Mouse (Mus musculus): ENCODE data around the gene Themis. TPM values are rescaled to one million over a fixed set of nuclear protein-coding genes. Genes with fewer than 3 reads are reported as not detected.

Gene Themis
- polyA plus RNA-seq (2012; rRNA removed) = not detected in 2 replicates
- 0.10 TPM in 1 of 2 replicates, not detected in the other for polyA plus RNA-seq (2014; fragmentation: Nextera tagmentation; extraction: Ambion mirVana)

GRCm38 (mm10) chr10:28668261-28668660 lies at the start of gene Themis:
Themis (plus strand) TSS chr10:28668360.
- H3K4me1 ChIP-seq (ENCODE audit: control insufficient read depth, insufficient read depth, low read length) = no peaks in the 10 kb centered on the region
- TF ChIP-seq POLR2A (IDR thresholded peaks at IDR 0.05; ENCODE audit: borderline replicate concordance, extremely low read depth, insufficient read depth, insufficient read length) = no peak
- WGBS = 68% methylated on average over 5 of the region's 5 CpGs
- H3K27me3 ChIP-seq (ENCODE audit: control insufficient read depth, insufficient read depth, low read length) = no peaks in the 10 kb centered on the region
- DNase-seq (ENCODE audit: low spot score) (no peak), ATAC-seq (ENCODE audit: low FRiP score, low read depth) (no peak)
- no peaks in the 10 kb centered on the region for H3K9me3 ChIP-seq (ENCODE audit: control insufficient read depth, low read length)
- H3K4me3 ChIP-seq (replicated peaks; ENCODE audit: low read length) = no peak within 1 kb of the TSS
- H3K27ac ChIP-seq (replicated peaks; ENCODE audit: low read depth, low read length) = no peak within 1 kb of the TSS
- H3K9ac ChIP-seq (ENCODE audit: low read depth, low read length, severe bottlenecking) = no peak within 1 kb of the TSS
- H3K4me2 ChIP-seq (replicated peaks; ENCODE audit: low read depth, low read length, severe bottlenecking) = no peak within 1 kb of the TSS
- H3K36me3 ChIP-seq (ENCODE audit: control insufficient read depth, insufficient read depth, low read length) = no peaks in the 10 kb centered on the region

- Histone ChIP-seq H3K9ac (ENCODE audit: low read depth, low read length, severe bottlenecking) (no peak overlapping the region), H3K4me1 (ENCODE audit: control insufficient read depth, insufficient read depth, low read length) (no peaks in the 10 kb centered on the region), H3K27me3 (ENCODE audit: control insufficient read depth, insufficient read depth, low read length) (no peaks in the 10 kb centered on the region), H3K27ac (replicated peaks; ENCODE audit: low read depth, low read length) (no peak overlapping the region), H3K4me3 (replicated peaks; ENCODE audit: low read length) (no peak overlapping the region), H3K36me3 (ENCODE audit: control insufficient read depth, insufficient read depth, low read length) (no peaks in the 10 kb centered on the region), H3K9me3 (ENCODE audit: control insufficient read depth, low read length) (no peaks in the 10 kb centered on the region), H3K4me2 (replicated peaks; ENCODE audit: low read depth, low read length, severe bottlenecking) (no peak overlapping the region)
- DNase-seq (ENCODE audit: low spot score) (no peak), ATAC-seq (ENCODE audit: low FRiP score, low read depth) (no peak)
- 81% methylated on average over 1 of the region's 1 CpGs for WGBS
- TF ChIP-seq POLR2A (IDR thresholded peaks at IDR 0.05; ENCODE audit: borderline replicate concordance, extremely low read depth, insufficient read depth, insufficient read length) = no peak
Measured at GRCm38 (mm10) chr10:28619415-28619814, 48.7 kb upstream of the Themis start.

DNA sequence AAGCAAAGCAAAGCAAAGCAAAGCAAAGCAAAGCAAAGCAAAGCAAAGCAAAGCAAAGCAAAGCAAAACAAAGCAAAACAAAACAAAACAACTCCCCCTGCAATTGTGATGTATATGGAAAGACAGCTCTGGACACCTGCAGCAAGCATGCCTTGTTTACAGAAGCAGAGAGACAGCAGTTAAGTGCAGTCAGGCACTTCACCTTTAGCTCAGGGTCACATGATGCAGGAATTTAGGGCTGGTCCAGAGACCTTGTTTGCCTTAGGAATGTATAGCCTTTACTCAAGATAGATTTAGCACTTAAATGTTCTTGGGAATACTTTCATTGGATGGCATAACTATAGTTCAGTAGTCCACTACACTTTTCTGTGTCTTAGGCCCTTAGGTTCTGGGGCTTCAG lies 32.1 kb upstream of the Themis start:
- H3K9ac ChIP-seq (ENCODE audit: low read depth, low read length, severe bottlenecking) = no peak overlapping the region
- ATAC-seq (ENCODE audit: low FRiP score, low read depth) (no peak), DNase-seq (ENCODE audit: low spot score) (no peak)
- no peak overlapping the region for H3K4me2 ChIP-seq (replicated peaks; ENCODE audit: low read depth, low read length, severe bottlenecking)
- no peak overlapping the region for H3K4me3 ChIP-seq (replicated peaks; ENCODE audit: low read length)
- H3K36me3 ChIP-seq (ENCODE audit: control insufficient read depth, insufficient read depth, low read length) = no peaks in the 10 kb centered on the region
- no peak for TF ChIP-seq POLR2A (IDR thresholded peaks at IDR 0.05; ENCODE audit: borderline replicate concordance, extremely low read depth, insufficient read depth, insufficient read length)
- no peaks in the 10 kb centered on the region for H3K27me3 ChIP-seq (ENCODE audit: control insufficient read depth, insufficient read depth, low read length)
- no peak overlapping the region for H3K27ac ChIP-seq (replicated peaks; ENCODE audit: low read depth, low read length)
- no peaks in the 10 kb centered on the region for H3K4me1 ChIP-seq (ENCODE audit: control insufficient read depth, insufficient read depth, low read length)
- no peaks in the 10 kb centered on the region for H3K9me3 ChIP-seq (ENCODE audit: control insufficient read depth, low read length)

DNA sequence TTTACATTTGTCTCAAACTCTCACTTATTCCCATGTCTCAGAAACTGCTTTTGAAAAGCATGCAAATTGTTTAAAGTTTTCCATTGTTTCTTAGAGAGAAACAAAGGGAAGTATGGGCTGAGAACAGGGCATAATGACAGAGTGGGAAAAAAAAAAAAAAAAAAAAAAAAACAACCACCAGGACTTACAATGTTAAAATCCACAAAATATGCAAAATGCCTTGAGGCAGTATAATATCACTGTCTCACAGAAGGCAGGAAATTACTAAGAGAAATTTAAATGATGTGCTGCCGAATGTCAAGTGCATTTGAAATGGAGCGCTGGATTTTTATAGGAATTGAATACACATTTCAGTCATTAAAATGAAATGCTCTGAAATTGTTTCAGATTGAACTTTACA lies 26.3 kb upstream of the Themis start:
- Histone ChIP-seq H3K9ac (ENCODE audit: low read depth, low read length, severe bottlenecking) (no peak overlapping the region), H3K9me3 (ENCODE audit: control insufficient read depth, low read length) (no peaks in the 10 kb centered on the region), H3K27ac (replicated peaks; ENCODE audit: low read depth, low read length) (no peak overlapping the region), H3K4me3 (replicated peaks; ENCODE audit: low read length) (no peak overlapping the region), H3K4me2 (replicated peaks; ENCODE audit: low read depth, low read length, severe bottlenecking) (no peak overlapping the region), H3K27me3 (ENCODE audit: control insufficient read depth, insufficient read depth, low read length) (no peaks in the 10 kb centered on the region), H3K36me3 (ENCODE audit: control insufficient read depth, insufficient read depth, low read length) (no peaks in the 10 kb centered on the region), H3K4me1 (ENCODE audit: control insufficient read depth, insufficient read depth, low read length) (no peaks in the 10 kb centered on the region)
- ATAC-seq (ENCODE audit: low FRiP score, low read depth) = no peak
- 77% methylated on average over 2 of the region's 2 CpGs for WGBS
- no peak for TF ChIP-seq POLR2A (IDR thresholded peaks at IDR 0.05; ENCODE audit: borderline replicate concordance, extremely low read depth, insufficient read depth, insufficient read length)
- no peak for DNase-seq (ENCODE audit: low spot score)

- no peak overlapping the region for H3K4me2 ChIP-seq (replicated peaks; ENCODE audit: low read depth, low read length, severe bottlenecking)
- no peak overlapping the region for H3K4me3 ChIP-seq (replicated peaks; ENCODE audit: low read length)
- H3K27ac ChIP-seq (replicated peaks; ENCODE audit: low read depth, low read length) = no peak overlapping the region
- WGBS = 89% methylated on average over 2 of the region's 2 CpGs
- no peaks in the 10 kb centered on the region for H3K4me1 ChIP-seq (ENCODE audit: control insufficient read depth, insufficient read depth, low read length)
- ATAC-seq (ENCODE audit: low FRiP score, low read depth) = no peak
- no peaks in the 10 kb centered on the region for H3K9me3 ChIP-seq (ENCODE audit: control insufficient read depth, low read length)
- DNase-seq (ENCODE audit: low spot score) = no peak
- H3K27me3 ChIP-seq (ENCODE audit: control insufficient read depth, insufficient read depth, low read length) = no peaks in the 10 kb centered on the region
- TF ChIP-seq POLR2A (IDR thresholded peaks at IDR 0.05; ENCODE audit: borderline replicate concordance, extremely low read depth, insufficient read depth, insufficient read length) = no peak
- H3K9ac ChIP-seq (ENCODE audit: low read depth, low read length, severe bottlenecking) = no peak overlapping the region
- no peaks in the 10 kb centered on the region for H3K36me3 ChIP-seq (ENCODE audit: control insufficient read depth, insufficient read depth, low read length)
Measured at GRCm38 (mm10) chr10:28647855-28648254, 20.3 kb upstream of the Themis start.
